Mouse (Mus musculus) heart, embryonic 15.5 days (tissue): ENCODE measurements around the gene Gpr137. TPM values are rescaled to one million over a fixed set of nuclear protein-coding genes. Genes with fewer than 3 reads are reported as not detected.
"Not testable (repeated sequence)": the region's sequence is repeated elsewhere in the genome, so short reads cannot be mapped to it uniquely, and the experiment has no call there.

Experiments
- ATAC-seq: fragments of 200-750 bp; cut with Nextera tagmentation; replicated peaks from 2 replicates; pipeline ENCODE4 v1.8.0; 2017; ENCODE audit warnings: low read depth, moderate TSS enrichment; ENCODE audit not compliant: insufficient number of reproducible peaks, insufficient read depth, low FRiP score
- H3K27ac ChIP-seq: fragments of 300-500 bp; sonication (generic); 2 replicates; pipeline ENCODE4 v1.5.1; 2015; ENCODE audit warnings: mild to moderate bottlenecking, inconsistent platforms
- H3K27me3 ChIP-seq: fragments of 300-500 bp; sonication (generic); 2 replicates; pipeline ENCODE4 v1.6.1; 2015; ENCODE audit warnings: inconsistent platforms
- H3K36me3 ChIP-seq: fragments of 300-500 bp; sonication (generic); 2 replicates; pipeline ENCODE4 v1.6.1; 2015; ENCODE audit warnings: mild to moderate bottlenecking, inconsistent platforms
- H3K4me1 ChIP-seq: fragments of 300-500 bp; sonication (generic); replicated peaks from 2 replicates; pipeline ENCODE4 v1.6.1; 2015; ENCODE audit warnings: inconsistent platforms
- H3K4me2 ChIP-seq: fragments of 300-500 bp; sonication (generic); 2 replicates; pipeline ENCODE4 v1.6.1; 2015; ENCODE audit warnings: inconsistent platforms, mild to moderate bottlenecking, moderate library complexity
- H3K4me3 ChIP-seq: fragments of 300-500 bp; sonication (generic); 2 replicates; pipeline ENCODE4 v1.5.1; 2015; ENCODE audit warnings: mild to moderate bottlenecking, inconsistent platforms
- H3K9ac ChIP-seq: fragments of 300-500 bp; sonication (generic); 2 replicates; pipeline ENCODE4 v1.6.1; 2015; ENCODE audit warnings: mild to moderate bottlenecking, inconsistent platforms
- H3K9me3 ChIP-seq: fragments of 300-500 bp; sonication (generic); replicated peaks from 2 replicates; pipeline ENCODE4 v1.6.1; 2016; ENCODE audit warnings: inconsistent platforms
- WGBS: fragments of 180-500 bp; shearing (Covaris S2); methylation state at CpG from one replicate; pipeline ENCODE4 v1.1.7; 2015; ENCODE audit warnings: mixed read lengths; 5-methylcytosine and 5-hydroxymethylcytosine counted together
- polyA plus RNA-seq: library from polyadenylated mRNA; unstranded; fragments of >200 nt; fragmentation: Nextera tagmentation; extraction: Ambion mirVana; gene quantifications from 2 replicates; pipeline ENCODE4 v1.2.1, GENCODE M21; 2015

Gpr137 gene
- polyA plus RNA-seq, 1 experiment from 2014 or later, result 20.8 TPM

DNA sequence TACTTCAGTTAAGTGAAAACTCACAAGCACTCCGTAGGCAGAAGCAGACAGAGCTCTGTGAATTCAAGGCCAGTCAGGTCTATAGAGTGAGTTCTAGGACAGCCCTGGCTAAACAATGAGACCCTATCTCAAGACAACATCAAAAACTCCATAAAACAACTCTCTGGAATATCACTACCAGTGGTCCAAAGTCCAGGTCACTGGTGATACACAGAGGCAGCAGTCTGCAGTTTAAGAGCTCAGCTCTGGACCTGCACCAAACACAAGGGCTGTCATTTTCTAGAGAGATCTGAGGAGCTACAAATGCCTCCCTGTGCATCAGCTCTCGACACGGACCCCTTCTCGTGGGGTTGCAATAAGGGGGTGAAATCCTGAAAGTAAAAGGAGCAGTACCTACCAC, 24.0 kb downstream of the Gpr137 start:
- peaks cover 18% of the 10 kb centered on the region; the same call in 1 of the 2 replicates for H3K36me3 ChIP-seq

DNA sequence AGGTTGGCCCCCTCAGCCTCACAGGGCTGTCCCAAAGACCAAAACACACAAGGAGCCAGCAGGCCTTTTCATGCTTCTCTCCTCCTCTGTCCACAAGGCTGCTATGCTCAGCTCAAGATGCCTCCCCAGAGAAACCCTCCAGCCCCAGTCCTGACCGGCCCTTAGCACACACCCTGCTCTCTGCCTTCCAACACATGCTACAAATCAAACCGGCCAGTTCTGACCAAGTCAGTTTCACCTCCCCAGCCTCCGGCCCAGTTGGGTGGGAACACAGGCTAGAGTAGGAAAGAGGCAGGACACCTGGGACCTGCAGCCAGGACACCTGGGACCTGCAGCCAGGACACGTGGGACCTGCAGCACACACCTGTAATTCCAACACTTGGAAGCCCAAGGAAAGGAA, 25.8 kb downstream of the Gpr137 start:
- H3K4me1 ChIP-seq, result peaks cover 25% of the 10 kb centered on the region
- no peak overlapping the region for H3K4me3 ChIP-seq
- H3K9ac ChIP-seq, result no peak overlapping the region
- no peak overlapping the region for H3K27ac ChIP-seq
- H3K36me3 ChIP-seq, result peaks cover 36% of the 10 kb centered on the region
- ATAC-seq, result no peak
- H3K4me2 ChIP-seq, result no peak overlapping the region
- H3K27me3 ChIP-seq, result no peaks in the 10 kb centered on the region
- no peaks in the 10 kb centered on the region for H3K9me3 ChIP-seq
- 85% methylated on average over 4 of the region's 4 CpGs for WGBS

More for the DNA sequence above, 24.0 kb downstream of the Gpr137 start:
- no peak overlapping the region for H3K9ac ChIP-seq
- no peak overlapping the region for H3K27ac ChIP-seq
- no peaks in the 10 kb centered on the region for H3K9me3 ChIP-seq
- 91% methylated on average over 4 of the region's 4 CpGs for WGBS
- ATAC-seq, result no peak
- no peak overlapping the region for H3K4me2 ChIP-seq
- no peak overlapping the region for H3K4me3 ChIP-seq
- peaks cover 1% of the 10 kb centered on the region; the same call in 1 of the 2 replicates for H3K27me3 ChIP-seq
- H3K4me1 ChIP-seq, result peaks cover 35% of the 10 kb centered on the region

DNA sequence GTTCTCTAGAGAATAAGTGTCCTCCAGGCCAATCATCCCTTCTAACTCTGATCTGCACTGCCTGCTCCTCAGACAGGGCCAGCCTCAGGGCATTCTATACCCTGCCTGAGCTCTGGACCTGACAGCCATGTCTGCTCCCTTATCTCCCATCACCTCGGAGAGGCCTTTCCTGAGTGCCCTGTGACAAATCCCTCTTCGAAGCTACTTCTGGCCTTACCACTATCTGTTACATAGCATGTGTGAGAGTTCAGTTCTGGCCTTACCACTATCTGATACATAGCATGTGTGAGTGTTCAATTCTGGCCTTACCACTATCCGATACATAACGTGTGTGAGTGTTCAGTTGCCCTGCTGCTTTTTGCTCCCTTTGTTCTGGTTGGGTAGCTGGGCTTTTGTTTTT, 27.0 kb downstream of the Gpr137 start:
- no peak for ATAC-seq
- Histone ChIP-seq H3K4me3 (no peak overlapping the region), H3K9ac (no peak overlapping the region), H3K27me3 (no peaks in the 10 kb centered on the region), H3K9me3 (no peaks in the 10 kb centered on the region), H3K4me2 (no peak overlapping the region), H3K4me1 (peaks cover 27% of the 10 kb centered on the region), H3K27ac (no peak overlapping the region), H3K36me3 (peaks cover 40% of the 10 kb centered on the region)
- WGBS, result 43% methylated on average over 4 of the region's 4 CpGs

DNA sequence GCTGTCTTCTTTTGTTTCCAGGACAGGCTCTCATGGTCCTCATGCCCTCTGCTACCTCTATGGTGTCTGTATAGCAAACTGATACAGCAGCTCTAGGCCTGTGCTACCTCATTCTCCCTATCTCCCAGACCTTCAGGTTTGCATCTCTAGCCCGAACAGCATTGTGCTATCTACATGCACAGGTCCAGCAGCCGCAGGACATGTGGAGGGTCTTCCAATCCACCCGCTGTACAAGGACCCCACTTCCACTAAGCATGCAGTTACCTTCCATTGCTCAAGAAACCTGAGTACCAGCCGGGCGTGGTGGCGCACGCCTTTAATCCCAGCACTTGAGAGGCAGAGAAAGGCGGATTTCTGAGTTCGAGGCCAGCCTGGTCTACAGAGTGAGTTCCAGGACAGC, 27.7 kb downstream of the Gpr137 start:
- 92% methylated on average over 9 of the region's 9 CpGs for WGBS
- Histone ChIP-seq H3K9me3 (no peaks in the 10 kb centered on the region), H3K27me3 (no peaks in the 10 kb centered on the region), H3K27ac (no peak overlapping the region), H3K36me3 (peaks cover 37% of the 10 kb centered on the region), H3K4me1 (peaks cover 20% of the 10 kb centered on the region), H3K4me2 (no peak overlapping the region), H3K9ac (no peak overlapping the region), H3K4me3 (no peak overlapping the region)
- no peak for ATAC-seq

DNA sequence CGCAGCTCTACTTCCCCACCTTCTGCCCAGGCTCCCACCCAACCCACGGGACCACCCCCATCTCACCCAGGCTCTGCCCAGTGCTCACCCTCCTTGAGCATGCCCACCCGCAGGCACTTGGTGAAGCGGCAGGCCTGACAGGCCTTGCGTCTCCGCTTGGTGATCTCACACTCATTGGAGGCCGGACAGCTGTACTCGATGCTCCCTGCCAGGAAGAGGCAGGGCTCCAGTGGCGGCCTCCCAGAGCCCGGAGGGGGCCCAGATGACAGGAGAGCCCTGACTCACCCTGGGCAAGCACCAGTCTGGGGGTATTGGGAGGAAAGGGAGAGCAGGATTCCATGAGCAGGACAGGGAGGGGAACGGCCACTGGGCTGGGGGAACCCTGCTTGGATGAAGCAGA, 28.3 kb downstream of the Gpr137 start:
- H3K4me3 ChIP-seq, result no peak overlapping the region
- H3K9ac ChIP-seq, result no peak overlapping the region
- no peaks in the 10 kb centered on the region for H3K9me3 ChIP-seq
- 79% methylated on average over 11 of the region's 11 CpGs for WGBS
- ATAC-seq, result no peak
- no peaks in the 10 kb centered on the region for H3K27me3 ChIP-seq
- peaks cover 14% of the 10 kb centered on the region for H3K4me1 ChIP-seq
- peaks cover 36% of the 10 kb centered on the region for H3K36me3 ChIP-seq
- H3K27ac ChIP-seq, result no peak overlapping the region
- H3K4me2 ChIP-seq, result no peak overlapping the region

DNA sequence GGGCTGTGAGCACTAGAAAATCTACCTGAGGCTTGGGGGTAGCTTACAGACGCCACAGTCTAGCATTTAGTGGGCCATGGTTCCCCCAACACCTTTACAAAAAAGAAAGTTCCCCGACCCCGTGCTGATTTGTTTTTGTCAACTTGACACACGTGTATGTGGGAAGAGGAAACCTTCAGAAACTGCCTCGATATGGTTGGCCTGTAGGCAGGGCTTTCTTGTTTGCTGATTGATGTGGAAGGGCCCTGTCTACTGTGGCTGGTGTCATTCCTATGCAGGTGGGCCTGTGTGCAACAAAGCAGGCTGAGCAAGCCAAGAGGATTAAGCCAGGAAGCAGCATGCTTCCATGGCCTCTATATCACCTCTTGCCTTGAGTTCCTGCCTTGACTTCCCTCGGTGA, 29.2 kb downstream of the Gpr137 start:
- Histone ChIP-seq H3K36me3 (peaks cover 32% of the 10 kb centered on the region), H3K27me3 (no peaks in the 10 kb centered on the region), H3K27ac (no peak overlapping the region), H3K4me2 (no peak overlapping the region), H3K4me3 (no peak overlapping the region), H3K4me1 (peaks cover 23% of the 10 kb centered on the region), H3K9ac (no peak overlapping the region), H3K9me3 (no peaks in the 10 kb centered on the region)
- ATAC-seq, result no peak
- 86% methylated on average over 6 of the region's 6 CpGs for WGBS

DNA sequence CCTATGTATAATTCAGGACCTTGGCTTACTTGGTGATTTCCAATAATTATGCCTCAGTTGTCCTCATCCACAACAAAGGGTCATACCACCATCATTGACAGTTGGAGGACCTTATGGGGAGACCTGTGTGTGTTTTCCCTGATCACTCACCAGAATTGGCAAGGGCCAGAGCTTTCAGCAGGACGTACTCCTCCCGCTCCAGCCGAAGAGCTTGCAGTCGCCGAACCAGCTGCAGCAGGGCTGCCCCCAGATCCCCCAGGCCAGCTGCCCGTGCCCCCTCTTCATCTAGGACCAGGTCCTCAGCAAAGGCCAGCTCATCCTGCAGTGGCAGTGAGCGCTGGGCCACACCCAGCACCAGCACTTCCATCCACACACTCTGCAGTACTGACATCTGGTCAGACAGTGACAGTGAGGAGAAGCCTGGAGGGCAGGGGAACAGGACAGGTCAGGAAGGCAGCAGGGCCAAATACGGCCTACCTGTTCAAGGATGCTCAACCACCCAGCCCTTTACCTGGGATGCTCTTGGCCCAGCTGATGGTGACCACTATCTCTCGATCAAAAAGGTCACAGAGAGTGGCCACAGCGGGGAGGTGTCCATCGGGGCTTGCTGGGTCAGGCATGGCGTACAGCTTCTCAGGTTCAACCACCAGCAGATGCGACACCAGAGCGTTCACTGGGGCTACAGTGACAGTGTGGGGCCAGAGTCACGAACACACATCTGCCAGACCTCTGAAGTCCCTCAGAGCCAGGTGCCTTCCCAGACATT, 29.9 kb downstream of the Gpr137 start:
- Histone ChIP-seq H3K9ac (no peak overlapping the region), H3K4me3 (no peak overlapping the region), H3K9me3 (no peaks in the 10 kb centered on the region), H3K27ac (no peak overlapping the region), H3K36me3 (peaks cover 32% of the 10 kb centered on the region), H3K4me1 (peaks cover 29% of the 10 kb centered on the region), H3K4me2 (no peak overlapping the region), H3K27me3 (no peaks in the 10 kb centered on the region)
- ATAC-seq, result no peak
- 89% methylated on average over 15 of the region's 15 CpGs for WGBS

DNA sequence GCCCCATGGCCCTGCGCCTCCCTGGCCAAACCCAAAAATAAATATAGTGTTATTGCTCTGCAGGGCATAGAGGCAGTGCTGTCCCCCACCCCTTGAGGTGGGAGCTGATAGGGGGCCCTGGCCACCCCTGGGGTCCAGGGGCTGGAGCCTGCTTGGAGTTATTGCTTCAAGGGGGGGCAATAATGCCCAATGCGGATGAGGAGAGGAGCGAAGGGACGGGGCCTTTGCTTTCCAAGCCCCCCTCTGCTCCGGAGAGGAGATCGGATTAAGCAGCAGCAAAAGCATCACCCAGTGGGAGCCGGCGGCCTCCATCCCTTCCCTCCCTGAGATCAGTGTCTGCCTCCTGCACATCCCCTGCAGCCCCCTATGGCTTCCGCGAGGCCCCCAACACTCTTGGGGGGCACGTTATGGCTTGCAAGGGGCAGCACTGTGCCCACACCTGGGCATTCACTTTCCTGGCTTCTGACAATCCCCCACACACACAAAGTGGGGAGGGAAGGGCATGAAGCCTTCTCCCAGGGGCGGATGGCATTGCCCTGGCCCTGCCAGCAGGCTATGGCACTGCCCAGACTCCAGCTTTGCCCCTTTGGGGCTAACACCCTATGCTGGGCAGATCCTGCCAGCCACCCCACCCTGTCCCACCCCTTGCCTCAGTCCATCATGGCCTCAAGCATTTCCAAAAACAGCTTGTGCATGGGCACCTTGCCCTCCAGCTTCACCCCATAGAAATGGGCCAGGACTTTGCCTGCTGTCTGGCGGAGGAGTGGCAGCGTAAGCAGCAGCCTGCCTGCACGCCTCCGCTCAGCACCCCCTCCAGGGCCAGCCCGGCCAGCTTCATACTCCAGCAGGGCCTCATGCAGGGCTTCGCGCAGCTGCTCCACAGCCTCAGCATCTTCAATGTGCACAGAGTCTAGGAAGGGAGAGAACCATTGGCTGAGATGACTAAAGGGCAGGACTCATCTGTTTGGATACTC, 30.9 kb downstream of the Gpr137 start:
- Histone ChIP-seq H3K9ac (0 out of 2 replicates have a peak overlapping the region, but pooled peaks have one; percentile 10), H3K4me1 (peaks cover 34% of the 10 kb centered on the region), H3K4me3 (peak overlapping the region; percentile 21), H3K36me3 (peaks cover 39% of the 10 kb centered on the region), H3K27ac (0 out of 2 replicates have a peak overlapping the region, but pooled peaks have one; percentile 32), H3K9me3 (no peaks in the 10 kb centered on the region), H3K4me2 (peak overlapping the region; percentile 83), H3K27me3 (no peaks in the 10 kb centered on the region)
- WGBS, result 81% methylated on average over 19 of the region's 19 CpGs
- no peak for ATAC-seq

DNA sequence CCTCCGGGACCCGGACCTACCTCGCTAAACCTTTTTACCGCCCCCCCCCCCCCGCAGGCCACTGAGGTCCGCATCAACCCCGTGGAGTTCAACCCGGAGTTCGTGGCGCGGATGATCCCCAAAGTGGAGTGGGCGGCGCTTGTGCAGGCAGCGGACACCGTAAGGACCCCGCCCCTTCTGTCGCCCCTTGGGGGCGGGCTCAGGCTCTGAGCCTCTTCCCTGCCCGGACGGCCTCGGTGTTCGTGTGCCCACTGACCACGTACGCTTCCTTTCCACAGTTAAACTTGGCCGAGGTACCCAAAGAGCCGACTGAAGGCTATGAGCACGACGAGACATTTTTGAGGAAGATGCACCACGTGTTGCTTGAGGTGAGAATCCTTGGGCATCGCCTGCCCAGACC, 32.0 kb downstream of the Gpr137 start:
- peak; percentile 32 for ATAC-seq
- H3K27me3 ChIP-seq, H3K9me3 ChIP-seq: not testable (repeated sequence)
- H3K4me1 ChIP-seq, result peaks cover 34% of the 10 kb centered on the region
- H3K4me2 ChIP-seq, result peak overlapping the region; percentile 83
- peak overlapping the region; percentile 100 for H3K27ac ChIP-seq
- under 1% methylated on average over 30 of the region's 30 CpGs for WGBS
- peaks cover 48% of the 10 kb centered on the region for H3K36me3 ChIP-seq
- H3K4me3 ChIP-seq, result peak overlapping the region; percentile 80
- H3K9ac ChIP-seq, result peak overlapping the region; percentile 76

DNA sequence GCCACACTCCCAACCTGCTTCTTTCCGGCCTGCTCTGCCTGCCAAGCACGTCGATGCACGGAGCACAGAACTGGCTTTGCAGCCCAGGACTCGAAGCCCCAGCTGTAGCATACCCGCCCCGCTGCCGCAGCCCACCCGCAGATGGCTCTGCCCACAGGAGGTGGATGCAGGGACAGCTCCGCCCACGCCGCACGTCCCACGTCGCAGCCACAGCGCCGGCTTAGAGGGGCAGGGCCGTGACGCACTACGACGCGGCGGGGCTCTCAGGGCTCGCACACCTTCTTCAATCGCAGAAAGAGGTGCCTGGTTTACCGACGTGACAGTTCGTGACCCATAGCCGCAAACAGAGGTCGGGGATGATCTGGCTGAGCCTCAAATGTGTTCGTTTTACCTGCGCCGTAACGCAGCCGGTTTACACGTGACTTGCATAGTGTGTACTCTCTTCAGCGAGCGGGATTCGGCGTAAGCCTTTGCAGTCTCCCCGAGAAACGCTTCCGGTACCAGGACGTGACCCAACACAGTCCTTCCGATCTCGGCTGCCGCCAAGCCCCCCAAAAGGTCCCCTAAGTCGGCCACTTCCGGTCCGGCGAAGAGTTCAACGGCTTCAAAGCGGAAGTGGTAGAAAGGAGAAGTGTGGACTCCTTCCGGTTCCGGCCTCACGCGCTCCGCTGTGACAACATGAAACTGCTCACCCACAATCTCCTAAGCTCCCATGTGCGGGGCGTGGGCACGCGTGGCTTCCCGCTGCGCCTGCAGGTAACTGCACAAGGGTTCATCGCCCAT, 32.6 kb downstream of the Gpr137 start, which contains the start of the genes Trmt112 and Prdx5:
TSS of gene Trmt112 (plus strand) at position 192 of the 783 bp plus-strand sequence.
TSS of gene Prdx5 (minus strand) at position 600 of the 783 bp plus-strand sequence.
- Histone ChIP-seq H3K4me2 (peak within 1 kb of the TSS; percentile 83), H3K4me1 (peaks cover 30% of the 10 kb centered on the region), H3K27ac (peak within 1 kb of the TSS; percentile 100), H3K9ac (peak within 1 kb of the TSS; percentile 76), H3K27me3 (no peaks in the 10 kb centered on the region), H3K9me3 (no peaks in the 10 kb centered on the region), H3K36me3 (peaks cover 54% of the 10 kb centered on the region), H3K4me3 (peak within 1 kb of the TSS; percentile 80)
- peak; percentile 90 for ATAC-seq
- under 1% methylated on average over 65 of the region's 65 CpGs for WGBS
